Mouse (Mus musculus) lung, adult 2 months (tissue): ENCODE measurements around the gene Mrpl12. TPM values are rescaled to one million over a fixed set of nuclear protein-coding genes. Genes with fewer than 3 reads are reported as not detected.

Experiments
- DNase-seq: peaks from one replicate; pipeline ENCODE4 v3.0.0; 2022
- H3K4me1 ChIP-seq: fragments of 200-500 bp; 2 replicates; pipeline ENCODE4 v1.6.1; 2011; ENCODE audit warnings: low read length; ENCODE audit not compliant: control insufficient read depth, insufficient read depth
- H3K4me3 ChIP-seq: fragments of 200-500 bp; replicated peaks from 2 replicates; pipeline ENCODE3; 2011; ENCODE audit warnings: low read depth, mild to moderate bottlenecking, control low read depth, low read length; ENCODE audit errors: extremely low read depth
- CTCF ChIP-seq: fragments of 200-500 bp; IDR thresholded peaks from 2 replicates; pipeline ENCODE4 v1.5.1; 2011; ENCODE audit warnings: mild to moderate bottlenecking, low read length, control low read depth; ENCODE audit not compliant: insufficient read depth
- POLR2A ChIP-seq: fragments of 200-500 bp; IDR thresholded peaks from 2 replicates; pipeline ENCODE4 v1.6.1; 2011; ENCODE audit warnings: low read depth, mild to moderate bottlenecking, control low read depth, low read length, borderline replicate concordance; ENCODE audit errors: extremely low read depth
- WGBS: fragments of 180-500 bp; shearing (Covaris S2); methylation state at CpG from one replicate; pipeline ENCODE4 v1.1.7; 2018; 5-methylcytosine and 5-hydroxymethylcytosine counted together
- polyA plus RNA-seq: library from polyadenylated mRNA; depleted of rRNA; stranded (reverse); fragments of >200 nt; gene quantifications from 2 replicates; pipeline ENCODE4 v1.2.3, GENCODE M21; 2012

The Mrpl12 gene
- polyA plus RNA-seq, 1 experiment, result 48.0 TPM

DNA sequence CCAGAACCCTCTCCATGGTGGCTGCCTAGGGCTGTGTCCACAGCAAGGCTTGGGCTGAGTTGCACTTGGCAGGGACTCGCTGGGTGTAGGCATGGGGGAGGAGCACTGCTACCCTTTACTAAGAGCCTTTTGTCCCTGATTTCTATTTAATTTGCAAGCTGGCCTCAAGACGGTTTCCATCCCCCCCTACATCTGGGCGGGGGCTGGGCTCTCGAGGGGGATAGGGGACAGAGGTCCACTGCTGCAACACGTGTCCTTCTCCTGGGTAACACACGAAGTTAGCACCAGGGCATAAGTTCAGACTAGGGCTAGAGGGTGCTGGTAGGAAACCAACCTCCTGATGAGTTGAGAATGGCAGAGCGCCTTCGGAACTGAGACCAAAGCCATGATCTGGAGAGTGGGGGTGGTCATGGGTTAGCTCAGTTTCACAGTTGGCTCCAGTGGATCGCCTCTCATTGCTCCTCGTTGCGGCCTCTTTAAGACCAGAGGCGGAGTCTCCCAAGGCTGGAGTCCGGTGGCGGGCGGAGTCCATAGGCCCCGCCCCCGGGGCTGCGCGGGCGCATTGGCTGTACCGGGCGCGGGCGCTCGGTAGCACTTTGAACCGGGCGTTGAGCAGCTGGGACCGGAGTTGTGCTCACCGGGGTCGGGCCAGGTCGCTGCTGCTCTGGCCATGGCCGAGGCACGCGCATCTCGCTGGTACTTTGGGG is 7.1 kb downstream of the Mrpl12 start, which contains the start of gene Slc25a10:
Gene Slc25a10 (plus strand): TSS at position 524 of the 707 bp plus-strand sequence.
- peak within 1 kb of the TSS; percentile 98 for H3K4me3 ChIP-seq
- DNase-seq, result peak; percentile 85
- H3K4me1 ChIP-seq, result peaks cover 14% of the 10 kb centered on the region
- under 1% methylated on average over 35 of the region's 35 CpGs for WGBS
- no peak for TF ChIP-seq CTCF
- TF ChIP-seq POLR2A, result peak; percentile 37; the same call in 1 of the 2 replicates

DNA sequence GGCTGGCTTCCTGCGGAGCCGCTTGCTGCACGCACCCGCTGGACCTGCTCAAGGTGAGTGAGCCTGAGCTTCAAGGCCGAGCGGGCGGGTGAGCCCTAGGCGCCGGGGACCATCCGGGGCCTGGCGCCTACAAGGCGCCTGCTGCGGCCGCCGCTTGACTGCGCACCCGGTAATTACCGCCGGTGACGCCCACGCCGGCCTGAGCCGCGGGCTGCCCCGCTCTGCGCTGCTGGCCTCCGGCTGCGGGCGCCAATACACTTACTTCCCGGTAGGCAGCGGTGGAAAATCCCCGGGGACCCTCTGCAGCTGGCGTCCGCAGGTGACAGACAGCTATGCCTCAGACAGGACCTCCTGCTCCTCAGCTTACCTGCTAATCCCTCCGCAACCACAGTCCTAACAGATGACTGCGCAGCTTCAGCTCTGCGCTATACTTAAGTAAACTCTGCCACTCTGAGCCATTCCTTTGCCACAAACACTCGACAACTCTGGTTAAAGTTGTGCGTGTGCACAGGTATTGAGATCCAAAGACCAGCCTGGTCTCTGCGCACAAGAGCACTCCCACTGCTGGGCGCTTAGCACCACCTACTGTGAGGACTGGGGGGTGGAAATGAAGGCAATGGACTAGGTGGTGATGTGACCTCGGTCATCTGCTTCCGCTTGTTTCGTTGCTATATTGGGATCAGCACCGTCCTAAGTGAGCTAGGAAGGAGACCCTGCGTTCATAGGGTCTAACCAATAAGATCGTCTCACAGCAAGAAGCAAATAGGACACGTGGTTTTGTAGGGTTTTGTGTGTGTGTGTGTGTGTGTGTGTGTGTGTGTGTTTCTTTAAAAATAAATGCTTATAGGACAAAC is 7.8 kb downstream of the Mrpl12 start:
- under 1% methylated on average over 48 of the region's 48 CpGs for WGBS
- Histone ChIP-seq H3K4me3 (peak overlapping the region; percentile 98), H3K4me1 (peaks cover 14% of the 10 kb centered on the region)
- TF ChIP-seq CTCF, result peak; percentile 29; the same call in 1 of the 2 replicates
- peak; percentile 48; the same call in 1 of the 2 replicates for TF ChIP-seq POLR2A
- DNase-seq, result peak; percentile 52

DNA sequence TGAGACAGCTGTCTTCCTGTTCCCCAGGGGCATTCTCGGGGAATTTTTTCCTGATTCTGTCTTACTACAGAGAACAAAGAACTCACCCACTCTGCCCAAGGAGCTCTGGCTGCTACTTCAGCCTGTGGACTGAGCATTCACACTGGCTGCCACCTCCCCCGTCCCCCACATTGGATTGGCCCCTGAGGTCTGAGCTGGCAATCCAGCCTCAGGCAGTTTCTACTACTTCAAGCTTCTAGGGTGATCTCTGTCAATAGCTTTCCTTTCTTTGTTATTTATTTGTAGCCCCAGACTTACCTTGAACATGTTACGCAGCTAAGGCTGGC is 8.4 kb downstream of the Mrpl12 start:
- DNase-seq, result no peak
- TF ChIP-seq CTCF, result no peak
- TF ChIP-seq POLR2A, result no peak
- WGBS, result 21% methylated on average over 3 of the region's 3 CpGs
- Histone ChIP-seq H3K4me3 (peak overlapping the region; percentile 21), H3K4me1 (peaks cover 14% of the 10 kb centered on the region)

DNA sequence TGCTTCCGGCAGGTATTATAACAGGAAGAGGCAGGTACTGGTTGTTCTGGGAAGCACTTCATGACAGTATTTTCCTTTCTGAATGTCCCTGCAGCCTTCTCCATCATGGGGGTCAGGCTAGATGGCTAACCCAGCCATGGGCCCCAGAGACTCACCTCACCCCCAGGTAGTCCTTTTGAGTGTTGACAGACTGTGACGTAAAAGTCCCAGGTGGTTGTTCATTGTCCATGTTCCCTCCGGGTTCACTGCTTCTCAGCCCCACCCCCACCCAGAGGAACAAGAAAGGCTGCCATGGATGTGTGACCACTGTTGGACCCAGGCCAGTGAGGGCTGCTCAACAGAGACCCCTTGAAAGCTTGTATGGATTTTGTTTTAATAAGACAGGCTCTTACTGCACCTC is 8.9 kb downstream of the Mrpl12 start:
- 47% methylated on average over 3 of the region's 3 CpGs for WGBS
- H3K4me3 ChIP-seq, result no peak overlapping the region
- TF ChIP-seq CTCF (no peak), POLR2A (no peak)
- peaks cover 14% of the 10 kb centered on the region for H3K4me1 ChIP-seq
- DNase-seq, result no peak

DNA sequence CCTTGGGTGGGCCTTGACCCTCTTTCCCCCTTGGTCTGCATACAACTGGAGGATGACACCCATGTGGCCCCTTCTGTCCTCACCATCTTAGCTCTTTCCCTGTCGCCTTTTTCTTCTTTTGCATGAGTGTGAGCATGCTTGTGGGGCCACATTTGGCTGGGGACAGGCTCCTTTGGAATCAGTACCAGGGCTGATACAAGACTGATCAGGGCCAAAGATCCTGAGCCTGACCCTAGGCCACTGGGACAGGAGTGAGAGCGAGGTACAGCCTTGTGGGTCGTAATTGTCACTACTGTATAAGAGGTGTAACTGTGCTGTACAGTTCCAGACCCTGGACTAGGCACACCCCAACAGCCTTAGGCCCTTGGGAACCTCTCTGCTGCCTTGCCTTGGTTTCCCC is 9.5 kb downstream of the Mrpl12 start:
- no peak for DNase-seq
- peaks cover 14% of the 10 kb centered on the region for H3K4me1 ChIP-seq
- 85% methylated on average over 3 of the region's 3 CpGs for WGBS
- no peak for TF ChIP-seq CTCF
- TF ChIP-seq POLR2A, result no peak
- H3K4me3 ChIP-seq, result no peak overlapping the region

DNA sequence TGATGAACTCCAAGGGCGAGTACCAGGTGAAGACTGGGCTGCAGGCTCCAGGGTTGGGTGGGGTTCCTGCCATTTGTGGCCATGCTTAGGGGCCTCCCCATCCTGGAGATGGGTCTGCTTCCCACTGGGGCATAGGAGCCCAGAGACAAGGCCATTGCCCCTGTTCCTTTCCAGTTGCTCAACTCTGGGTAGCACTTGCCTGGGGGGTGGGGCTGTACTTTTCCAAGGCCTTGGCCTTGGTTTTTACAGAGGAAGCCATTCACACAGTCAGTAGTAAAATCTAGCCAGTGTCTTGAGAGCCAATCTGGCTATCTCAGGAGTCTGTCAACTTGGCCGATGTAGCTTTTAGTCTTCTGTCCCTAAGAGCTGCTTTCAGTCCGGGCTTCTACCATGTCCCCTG is 13.0 kb downstream of the Mrpl12 start:
- Histone ChIP-seq H3K4me3 (no peak overlapping the region), H3K4me1 (peaks cover 4% of the 10 kb centered on the region; the same call in 1 of the 2 replicates)
- DNase-seq, result no peak
- no peak for TF ChIP-seq CTCF
- TF ChIP-seq POLR2A, result no peak
- WGBS, result 89% methylated on average over 3 of the region's 3 CpGs

DNA sequence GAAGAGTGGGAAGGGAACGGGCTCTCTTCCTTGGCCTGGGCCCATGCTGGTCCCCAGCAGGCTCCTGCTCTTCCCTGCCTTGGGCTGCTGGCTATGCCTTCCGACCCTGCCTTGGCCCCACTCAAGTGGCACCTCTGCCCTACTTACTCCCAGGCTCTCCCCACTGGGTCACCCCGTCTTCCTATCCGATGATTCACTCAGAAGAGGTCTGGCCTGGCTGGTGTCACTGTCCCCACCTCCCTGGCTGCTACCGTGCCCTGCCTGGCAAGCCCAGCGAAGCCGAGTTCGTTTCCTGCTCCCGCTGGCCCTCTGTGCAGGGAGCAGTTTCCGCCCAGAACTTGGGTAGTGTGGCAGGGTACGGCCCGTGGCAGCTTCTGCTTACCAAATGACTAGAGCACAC is 13.8 kb downstream of the Mrpl12 start:
- H3K4me3 ChIP-seq, result no peak overlapping the region
- TF ChIP-seq CTCF (no peak), POLR2A (no peak)
- 88% methylated on average over 12 of the region's 12 CpGs for WGBS
- no peak for DNase-seq
- peaks cover 3% of the 10 kb centered on the region; the same call in 1 of the 2 replicates for H3K4me1 ChIP-seq

DNA sequence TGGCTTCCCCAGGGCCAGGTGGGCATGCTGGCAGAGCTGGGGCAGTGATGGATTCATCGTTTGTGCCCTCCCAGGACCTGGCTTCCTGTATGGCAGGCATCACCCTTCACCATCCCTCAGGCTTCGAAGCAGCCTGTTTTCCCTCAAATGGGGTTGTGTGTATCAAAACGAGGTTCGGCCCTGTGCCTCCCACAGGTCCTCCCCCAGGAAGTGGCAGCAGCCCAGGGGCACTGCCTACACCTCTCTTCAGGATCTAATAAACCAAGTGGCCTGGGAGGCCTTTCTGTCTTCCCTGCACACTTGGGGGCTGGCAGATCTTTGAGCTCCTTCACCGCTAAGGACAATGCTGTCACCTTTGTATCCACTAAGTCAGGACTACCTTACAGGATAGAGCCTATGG is 14.5 kb downstream of the Mrpl12 start:
- no peak for DNase-seq
- TF ChIP-seq CTCF (no peak), POLR2A (no peak)
- WGBS, result 81% methylated on average over 5 of the region's 5 CpGs
- peaks cover 3% of the 10 kb centered on the region; the same call in 1 of the 2 replicates for H3K4me1 ChIP-seq
- no peak overlapping the region for H3K4me3 ChIP-seq

DNA sequence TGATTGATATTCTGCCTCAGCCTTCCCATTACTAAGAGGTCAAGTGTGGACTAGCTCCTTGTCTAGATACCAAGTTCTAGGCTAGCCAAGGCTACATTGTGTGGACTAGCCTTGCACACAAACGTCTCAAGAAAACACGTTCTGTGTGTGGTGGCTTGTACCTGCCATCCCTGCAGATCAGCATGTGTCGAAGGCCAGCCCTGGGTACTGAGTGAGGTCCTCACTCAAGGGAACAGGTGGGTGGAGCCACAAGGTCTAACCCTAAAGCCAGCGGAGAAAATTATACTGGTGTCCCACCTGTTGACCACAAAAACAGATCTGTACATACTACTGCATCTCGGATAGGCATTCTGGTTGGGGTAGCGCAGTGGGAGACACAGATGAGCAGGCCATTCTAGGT is 15.5 kb downstream of the Mrpl12 start:
- WGBS, result 63% methylated on average over 6 of the region's 6 CpGs
- H3K4me1 ChIP-seq, result peaks cover 3% of the 10 kb centered on the region; the same call in 1 of the 2 replicates
- TF ChIP-seq POLR2A (no peak), CTCF (no peak)
- no peak for DNase-seq
- H3K4me3 ChIP-seq, result no peak overlapping the region
